Mouse (Mus musculus): ENCODE data around the gene Rab26.
A peak's percentile ranks its signal among the peaks of the same experiment; 100 is the strongest.

Gene Rab26

GRCm38 (mm10) chr17:24534160-24534718 lies at the start of gene Rab26:
Gene Rab26, minus strand, starts transcription at chr17:24534210.
- DNase-seq (ENCODE audit: low spot score in 2 of 2) = no peak

GRCm38 (mm10) chr17:24580287-24580686 lies 46.3 kb upstream of the Rab26 start:
- no peak for DNase-seq (ENCODE audit: low spot score in 2 of 2)

GRCm38 (mm10) chr17:24579532-24579931 lies 45.5 kb upstream of the Rab26 start:
- no peak for DNase-seq (ENCODE audit: low spot score in 2 of 2)

GRCm38 (mm10) chr17:24573811-24574210 lies 39.8 kb upstream of the Rab26 start:
- no peak for DNase-seq (ENCODE audit: low spot score in 2 of 2)

GRCm38 (mm10) chr17:24572651-24573245 lies 38.7 kb upstream of the Rab26 start:
- no peak for DNase-seq (ENCODE audit: low spot score in 2 of 2)

- DNase-seq (ENCODE audit: low spot score in 2 of 2) = no peak
Measured at GRCm38 (mm10) chr17:24569837-24570236, 35.8 kb upstream of the Rab26 start.

GRCm38 (mm10) chr17:24567034-24567779 lies 33.2 kb upstream of the Rab26 start:
- peak; percentile 60 to 61 for DNase-seq (ENCODE audit: low spot score in 2 of 2)

- no peak for DNase-seq (ENCODE audit: low spot score in 2 of 2)
Measured at GRCm38 (mm10) chr17:24565792-24566191, 31.8 kb upstream of the Rab26 start.

GRCm38 (mm10) chr17:24565092-24565491 lies 31.1 kb upstream of the Rab26 start:
- DNase-seq (ENCODE audit: low spot score in 2 of 2) = no peak

- no peak for DNase-seq (ENCODE audit: low spot score in 2 of 2)
Measured at GRCm38 (mm10) chr17:24564422-24564821, 30.4 kb upstream of the Rab26 start.

- no peak for DNase-seq (ENCODE audit: low spot score in 2 of 2)
Measured at GRCm38 (mm10) chr17:24563638-24564037, 29.6 kb upstream of the Rab26 start.

- no peak for DNase-seq (ENCODE audit: low spot score in 2 of 2)
Measured at GRCm38 (mm10) chr17:24561592-24561991, 27.6 kb upstream of the Rab26 start.

GRCm38 (mm10) chr17:24560301-24561028 lies 26.5 kb upstream of the Rab26 start:
- DNase-seq (ENCODE audit: low spot score in 2 of 2) = no peak

- DNase-seq (ENCODE audit: low spot score in 2 of 2) = peak; percentile 61 to 69
Measured at GRCm38 (mm10) chr17:24559146-24559545, 25.1 kb upstream of the Rab26 start.

- peak; percentile 40 to 48 for DNase-seq (ENCODE audit: low spot score in 2 of 2)
Measured at GRCm38 (mm10) chr17:24558600-24559099, 24.6 kb upstream of the Rab26 start.

- peak; percentile 86 to 88 for DNase-seq (ENCODE audit: low spot score in 2 of 2)
Measured at GRCm38 (mm10) chr17:24557091-24557490, 23.1 kb upstream of the Rab26 start.

GRCm38 (mm10) chr17:24551050-24551444 lies 17.0 kb upstream of the Rab26 start:
- no peak for DNase-seq (ENCODE audit: low spot score in 2 of 2)

- peak; percentile 81 to 87 for DNase-seq (ENCODE audit: low spot score in 2 of 2)
Measured at GRCm38 (mm10) chr17:24550416-24551049, 16.5 kb upstream of the Rab26 start.

GRCm38 (mm10) chr17:24549618-24550415 lies 15.8 kb upstream of the Rab26 start, which contains the start of gene Pkd1:
Gene Pkd1, plus strand, starts transcription at chr17:24549834.
- DNase-seq (ENCODE audit: low spot score in 2 of 2) = peak; percentile 99 to 100

GRCm38 (mm10) chr17:24548921-24549617 lies 15.1 kb upstream of the Rab26 start:
- DNase-seq (ENCODE audit: low spot score in 2 of 2) = peak; percentile 69 to 78
